Mouse (Mus musculus) MEL (cell line): ENCODE measurements around the gene Agrn. TPM values are rescaled to one million over a fixed set of nuclear protein-coding genes. Genes with fewer than 3 reads are reported as not detected.

ENCODE experiments used
- DNase-seq: peaks from one replicate; pipeline ENCODE4 v3.0.0; 2011; ENCODE audit warnings: low read depth, low spot score
- H3K27ac ChIP-seq: 2 replicates; pipeline ENCODE4 v1.5.1; 2012; ENCODE audit warnings: low read depth, mild to moderate bottlenecking, control low read depth, low read length, moderate library complexity; ENCODE audit not compliant: control insufficient read depth
- H3K27me3 ChIP-seq, 2 experiments: fragments of 150-350 bp in 1 of 2; sonication (generic) in 1 of 2; 2 replicates each; pipeline ENCODE4 v1.6.1; 2012; ENCODE audit warnings: low read length in 2 of 2, mild to moderate bottlenecking in 2 of 2, improper control_type of control experiment in 1 of 2, moderate library complexity in 1 of 2; ENCODE audit not compliant: insufficient read depth in 2 of 2, control insufficient read depth in 1 of 2
- H3K36me3 ChIP-seq, 2 experiments: 2 replicates each; pipeline ENCODE4 v1.6.1; 2012 to 2014; ENCODE audit warnings: low read length in 2 of 2, improper control_type of control experiment in 1 of 2, inconsistent platforms in 1 of 2, mild to moderate bottlenecking in 1 of 2; ENCODE audit not compliant: insufficient read depth in 2 of 2, control insufficient read depth in 1 of 2
- H3K4me1 ChIP-seq, 2 experiments: fragments of 150-350 bp in 1 of 2; sonication (generic) in 1 of 2; 2 replicates each; pipeline ENCODE4 v1.6.1; 2012; ENCODE audit warnings: low read length in 2 of 2, improper control_type of control experiment in 1 of 2, mild to moderate bottlenecking in 1 of 2; ENCODE audit not compliant: insufficient read depth in 2 of 2, control insufficient read depth in 1 of 2
- H3K4me3 ChIP-seq, 2 experiments: fragments of 150-350 bp in 1 of 2; sonication (generic) in 1 of 2; 2 replicates each; pipeline ENCODE4 v1.5.1; 2012; ENCODE audit warnings: low read depth in 2 of 2, low read length in 2 of 2, mild to moderate bottlenecking in 2 of 2, moderate library complexity in 2 of 2, control low read depth in 1 of 2, improper control_type of control experiment in 1 of 2; ENCODE audit not compliant: control insufficient read depth in 1 of 2, insufficient read depth in 1 of 2
- H3K79me2 ChIP-seq: 2 replicates; pipeline ENCODE4 v1.6.1; 2012; ENCODE audit warnings: mild to moderate bottlenecking, low read length, moderate library complexity; ENCODE audit not compliant: control insufficient read depth, poor library complexity, insufficient read depth
- H3K9ac ChIP-seq: 2 replicates; pipeline ENCODE4 v1.6.1; 2012; ENCODE audit warnings: low read depth, mild to moderate bottlenecking, control low read depth, low read length, moderate library complexity; ENCODE audit not compliant: control insufficient read depth, poor library complexity, severe bottlenecking
- H3K9me3 ChIP-seq: fragments of 150-350 bp; sonication (generic); replicated peaks from 2 replicates; pipeline ENCODE4 v1.6.1; 2012; ENCODE audit warnings: mild to moderate bottlenecking, low read length, improper control_type of control experiment, moderate library complexity; ENCODE audit not compliant: insufficient read depth
- CHD1 ChIP-seq: IDR thresholded peaks from 2 replicates; pipeline ENCODE4 v1.6.1; 2012; ENCODE audit warnings: low read depth, mild to moderate bottlenecking, inconsistent platforms, low read length, improper control_type of control experiment
- CHD2 ChIP-seq: IDR thresholded peaks from 2 replicates; pipeline ENCODE4 v1.6.1; 2011; ENCODE audit warnings: low read length, improper control_type of control experiment
- CTCF ChIP-seq, 3 experiments: IDR thresholded peaks in 2 of 3; conservative IDR thresholded peaks in 1 of 3; 2 replicates each; pipeline ENCODE4 v1.5.1; 2011 to 2012; ENCODE audit warnings: low read length in 3 of 3, low read depth in 2 of 3, mild to moderate bottlenecking in 2 of 3, improper control_type of control experiment in 1 of 3, inconsistent platforms in 1 of 3, mixed read lengths in 1 of 3, moderate library complexity in 1 of 3; ENCODE audit not compliant: control insufficient read depth in 1 of 3, insufficient read depth in 1 of 3, poor library complexity in 1 of 3, severe bottlenecking in 1 of 3
- ELF1 ChIP-seq: IDR thresholded peaks from 2 replicates; pipeline ENCODE4 v1.6.1; 2014; ENCODE audit warnings: low read depth, mild to moderate bottlenecking, inconsistent platforms, low read length, improper control_type of control experiment, moderate library complexity
- EP300 ChIP-seq, 2 experiments: IDR thresholded peaks; 2 replicates each; pipeline ENCODE4 v1.6.1; 2011; ENCODE audit warnings: improper control_type of control experiment in 2 of 2, low read length in 2 of 2, low read depth in 1 of 2, mild to moderate bottlenecking in 1 of 2
- ETS1 ChIP-seq: IDR thresholded peaks from 2 replicates; pipeline ENCODE4 v1.6.1; 2012; ENCODE audit warnings: low read depth, mild to moderate bottlenecking, inconsistent platforms, low read length, improper control_type of control experiment, moderate library complexity
- GABPA ChIP-seq: IDR thresholded peaks from 2 replicates; pipeline ENCODE4 v1.6.1; 2012; ENCODE audit warnings: low read depth, mild to moderate bottlenecking, inconsistent platforms, low read length, improper control_type of control experiment, moderate library complexity
- GATA1 ChIP-seq: IDR thresholded peaks from 2 replicates; pipeline ENCODE4 v1.6.1; 2011; ENCODE audit warnings: low read depth, low read length, improper control_type of control experiment
- HCFC1 ChIP-seq: IDR thresholded peaks from 2 replicates; pipeline ENCODE4 v1.6.1; 2012; ENCODE audit warnings: low read depth, mild to moderate bottlenecking, inconsistent platforms, low read length, improper control_type of control experiment, moderate library complexity
- KAT2A ChIP-seq: conservative IDR thresholded peaks from 2 replicates; pipeline ENCODE4 v1.6.1; 2012; ENCODE audit warnings: low read depth, low read length, improper control_type of control experiment, inconsistent platforms
- MAZ ChIP-seq: IDR thresholded peaks from 2 replicates; pipeline ENCODE4 v1.6.1; 2012; ENCODE audit warnings: low read depth, mild to moderate bottlenecking, inconsistent platforms, low read length, improper control_type of control experiment
- MEF2A ChIP-seq: IDR thresholded peaks from 2 replicates; pipeline ENCODE4 v1.6.1; 2014; ENCODE audit warnings: low read depth, mild to moderate bottlenecking, inconsistent platforms, low read length, improper control_type of control experiment; ENCODE audit not compliant: poor library complexity, insufficient replicate concordance, severe bottlenecking; ENCODE audit errors: extremely low read depth
- MXI1 ChIP-seq: IDR thresholded peaks from 2 replicates; pipeline ENCODE4 v1.6.1; 2011; ENCODE audit warnings: mild to moderate bottlenecking, low read depth, low read length, improper control_type of control experiment
- NELFE ChIP-seq: IDR thresholded peaks from 2 replicates; pipeline ENCODE4 v1.6.1; 2011; ENCODE audit warnings: low read depth, low read length, improper control_type of control experiment
- NRF1 ChIP-seq: IDR thresholded peaks from 2 replicates; pipeline ENCODE4 v1.6.1; 2014; ENCODE audit warnings: low read depth, mild to moderate bottlenecking, inconsistent platforms, low read length, improper control_type of control experiment, moderate library complexity; ENCODE audit not compliant: poor library complexity, insufficient read depth, severe bottlenecking
- POLR2A ChIP-seq, 2 experiments: IDR thresholded peaks; 2 replicates each; pipeline ENCODE4 v1.6.1; 2011 to 2012; ENCODE audit warnings: low read length in 2 of 2, mild to moderate bottlenecking in 2 of 2, control low read depth in 1 of 2, improper control_type of control experiment in 1 of 2, low read depth in 1 of 2, moderate library complexity in 1 of 2; ENCODE audit not compliant: control insufficient read depth in 1 of 2, insufficient read depth in 1 of 2, poor library complexity in 1 of 2
- POLR2AphosphoS5 ChIP-seq: IDR thresholded peaks from 2 replicates; pipeline ENCODE4 v1.6.1; 2012; ENCODE audit warnings: low read depth, borderline replicate concordance, mild to moderate bottlenecking, inconsistent platforms, low read length, moderate library complexity, mixed read lengths
- SIN3A ChIP-seq: IDR thresholded peaks from 2 replicates; pipeline ENCODE4 v1.6.1; 2012; ENCODE audit warnings: low read length, improper control_type of control experiment, inconsistent platforms
- TAL1 ChIP-seq: IDR thresholded peaks from 2 replicates; pipeline ENCODE4 v1.6.1; 2012; ENCODE audit warnings: mild to moderate bottlenecking, inconsistent platforms, low read length, moderate library complexity, mixed read lengths
- TBP ChIP-seq: IDR thresholded peaks from 2 replicates; pipeline ENCODE4 v1.8.0; 2011; ENCODE audit warnings: low read depth, low read length, improper control_type of control experiment
- TCF12 ChIP-seq: IDR thresholded peaks from 2 replicates; pipeline ENCODE4 v1.6.1; 2014; ENCODE audit warnings: low read depth, mild to moderate bottlenecking, inconsistent platforms, low read length, improper control_type of control experiment, moderate library complexity
- UBTF ChIP-seq: IDR thresholded peaks from 2 replicates; pipeline ENCODE4 v1.6.1; 2012; ENCODE audit warnings: low read depth, mild to moderate bottlenecking, inconsistent platforms, low read length, improper control_type of control experiment, moderate library complexity, borderline replicate concordance; ENCODE audit not compliant: insufficient read depth
- USF1 ChIP-seq: IDR thresholded peaks from 2 replicates; pipeline ENCODE4 v1.6.1; 2014; ENCODE audit warnings: low read depth, mild to moderate bottlenecking, inconsistent platforms, low read length, improper control_type of control experiment, moderate library complexity
- ZNF384 ChIP-seq: IDR thresholded peaks from 2 replicates; pipeline ENCODE4 v1.6.1; 2012; ENCODE audit warnings: low read depth, mild to moderate bottlenecking, inconsistent platforms, low read length, improper control_type of control experiment
- polyA plus RNA-seq, 2 experiments: library from polyadenylated mRNA; stranded (reverse) in 1 of 2; unstranded in 1 of 2; fragments of >175 nt in 1 of 2; fragments of >200 nt in 1 of 2; gene quantifications; 2 replicates each; pipeline versions ENCODE4 v1.2.1 to v1.2.4; 2012; ENCODE audit warnings: low replicate concordance in 2 of 2, low read depth in 1 of 2; ENCODE audit not compliant: insufficient read length in 2 of 2, insufficient read depth in 1 of 2, missing spikeins in 1 of 2
- total RNA-seq: library from RNA; depleted of rRNA; stranded (reverse); fragments of 300-350 nt; gene quantifications from 2 replicates; pipeline ENCODE4 v1.2.3, GENCODE M21; 2012

The Agrn gene
- total and polyA plus RNA-seq, 3 experiments = 19.3 to 43.0 TPM; not detected in 1

DNA sequence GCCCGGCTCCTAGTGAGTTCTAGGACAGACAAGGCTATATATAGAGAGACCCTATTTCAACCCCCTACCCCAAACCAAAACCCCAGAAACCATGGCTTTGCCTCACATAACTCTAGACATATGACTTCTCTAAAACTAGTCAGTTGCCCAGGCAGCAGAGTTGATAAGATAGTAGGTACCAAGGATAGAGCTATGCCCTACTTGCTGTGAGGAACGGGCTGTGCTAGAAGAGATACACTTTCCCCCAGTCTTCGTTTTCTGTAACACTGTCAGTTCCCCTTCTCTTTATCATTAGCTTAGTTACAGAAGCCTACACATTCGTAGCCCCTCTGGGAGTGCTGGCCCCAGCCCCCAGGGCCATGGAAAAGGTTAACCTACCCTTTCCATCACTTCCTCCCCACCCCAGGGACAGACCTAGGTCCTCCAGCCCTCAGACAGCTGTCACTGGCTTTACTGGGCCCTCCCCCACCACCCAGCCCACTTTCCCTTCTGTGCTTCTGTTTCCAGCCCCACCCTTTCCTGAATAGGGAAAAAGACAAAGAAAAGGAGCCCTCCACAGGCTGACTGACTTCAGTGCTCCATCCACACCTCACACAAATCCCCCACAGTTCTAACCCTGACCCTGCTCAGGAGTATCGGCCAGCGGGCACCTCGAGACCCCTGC, 12.9 kb downstream of the Agrn start:
- DNase-seq = peak; percentile 85
- H3K27ac ChIP-seq = peak overlapping the region; percentile 75
- H3K27me3 ChIP-seq = no peaks in the 10 kb centered on the region
- H3K36me3 ChIP-seq = peaks cover 0 to 19% of the 10 kb centered on the region in 2 experiments; a peak in 3 of 4 replicates
- peak overlapping the region; percentile 62 for H3K9ac ChIP-seq
- TF ChIP-seq SIN3A (peak; percentile 87), GABPA (no peak), GATA1 (peak; percentile 87), MEF2A (no peak), USF1 (no peak), MAZ (peak; percentile 25; the same call in 1 of the 2 replicates), ZNF384 (no peak), MXI1 (peak; percentile 52; the same call in 1 of the 2 replicates), TBP (peak; percentile 48; the same call in 1 of the 2 replicates), TCF12 (peak; percentile 63; the same call in 1 of the 2 replicates), POLR2A (IDR thresholded peaks at IDR 0.05; ENCODE audit: control insufficient read depth in 1 of 2, insufficient read depth in 1 of 2, low read depth in 1 of 2, low read length in 2 of 2, poor library complexity in 1 of 2) (no peak; a peak in 1 of 4 replicates), ETS1 (peak; percentile 75), CHD2 (no peak), NRF1 (no peak), UBTF (no peak), KAT2A (no peak), POLR2AphosphoS5 (no peak), TAL1 (peak; percentile 28; the same call in 1 of the 2 replicates), CHD1 (no peak), HCFC1 (0 out of 2 replicates have a peak, but pooled peaks have one; percentile 13), EP300 (IDR thresholded peaks at IDR 0.05; ENCODE audit: low read depth in 1 of 2, low read length in 2 of 2) (peak; percentile 80 to 87), ELF1 (no peak), CTCF (IDR thresholded peaks at IDR 0.05 in 2 of 3, conservative IDR thresholded peaks at IDR 0.05 in 1 of 3; ENCODE audit: control insufficient read depth in 1 of 3, insufficient read depth in 1 of 3, low read depth in 2 of 3, low read length in 3 of 3, poor library complexity in 1 of 3, severe bottlenecking in 1 of 3) (no peak), NELFE (0 out of 2 replicates have a peak, but pooled peaks have one; percentile 8)
- TF ChIP-seq, all 39 proteins: peak for 11
- peak overlapping the region; percentile 36 to 44 for H3K4me3 ChIP-seq
- H3K4me1 ChIP-seq = peaks cover 14 to 25% of the 10 kb centered on the region in 2 experiments
- no peaks in the 10 kb centered on the region for H3K9me3 ChIP-seq
- H3K79me2 ChIP-seq = no peaks in the 10 kb centered on the region
